Mouse (Mus musculus): ENCODE data around the gene Hbb-bs.
"Not testable (repeated sequence)": the region's sequence is repeated elsewhere in the genome, so short reads cannot be mapped to it uniquely, and the experiment has no call there.

Gene Hbb-bs

GRCm38 (mm10) chr7:103827808-103828207 lies at the start of gene Hbb-bs:
TSS of gene Hbb-bs (minus strand) at chr7:103828096.
- DNase-seq (ENCODE audit: low spot score): peak; percentile 94

DNA sequence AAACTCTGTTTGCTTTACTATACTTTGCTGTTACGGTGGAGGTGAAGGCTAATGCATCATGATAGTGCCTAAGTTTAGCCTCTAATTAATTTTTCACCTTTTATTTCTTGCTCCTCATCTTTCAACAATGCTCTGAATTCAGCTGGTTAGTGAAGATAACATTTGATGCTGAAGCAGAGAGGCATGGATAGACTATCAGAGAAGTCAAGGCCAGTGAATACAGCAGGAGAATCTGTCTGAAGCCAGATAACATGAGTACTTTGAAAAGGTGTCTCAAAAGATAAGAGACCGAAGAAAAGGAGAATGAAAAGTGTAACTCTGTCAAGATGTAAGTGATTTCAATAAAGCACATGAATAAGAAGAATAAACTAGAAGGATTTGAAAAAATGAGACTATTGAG lies 49.2 kb upstream of the Hbb-bs start:
- DNase-seq (ENCODE audit: low spot score): peak; percentile 85

DNA sequence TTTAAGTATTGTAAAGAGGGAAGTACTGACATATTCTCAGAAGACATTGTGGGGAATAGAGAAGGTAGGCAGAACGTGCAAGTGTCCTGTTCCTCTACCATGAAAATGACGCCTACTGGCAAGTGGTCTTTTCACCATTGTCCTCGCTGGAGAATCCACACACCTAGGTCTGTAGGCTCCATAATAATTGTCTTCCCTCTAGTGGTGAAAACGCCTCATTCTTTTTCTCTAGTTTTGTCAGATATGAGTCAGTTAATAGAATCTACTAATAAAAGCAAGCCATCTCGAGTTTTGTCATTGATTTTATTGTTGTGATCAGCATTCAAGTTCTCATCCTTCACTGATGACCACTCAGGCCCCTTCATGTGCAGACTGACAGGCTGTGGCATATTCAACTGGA lies 46.6 kb upstream of the Hbb-bs start:
- DNase-seq (ENCODE audit: low spot score): no peak

DNA sequence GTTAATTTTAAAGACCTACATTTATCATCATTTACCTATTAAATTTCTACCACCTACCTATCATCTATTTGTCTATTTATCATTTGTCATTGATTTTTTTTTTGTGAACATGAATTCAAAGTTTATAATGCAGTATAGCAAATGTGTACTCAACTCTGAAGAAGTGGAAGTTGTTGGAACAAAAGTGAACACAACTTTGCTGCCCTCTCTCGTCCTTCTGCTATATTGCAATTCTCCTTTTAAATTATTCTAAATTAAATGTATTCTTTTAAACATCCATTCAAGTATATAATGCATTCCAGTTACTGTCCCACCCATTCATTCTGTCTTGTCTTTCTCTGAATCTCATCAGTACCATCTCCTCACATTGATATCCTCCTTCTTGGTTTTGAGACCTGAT lies 45.2 kb upstream of the Hbb-bs start:
- peak; percentile 81 for DNase-seq (ENCODE audit: low spot score)

GRCm38 (mm10) chr7:103870667-103871066 lies 42.8 kb upstream of the Hbb-bs start:
- peak; percentile 92 for DNase-seq (ENCODE audit: low spot score)

- DNase-seq (ENCODE audit: low spot score): peak; percentile 89
These were observed 37.8 kb upstream of the Hbb-bs start for GRCm38 (mm10) chr7:103865716-103866115.

- no peak for DNase-seq (ENCODE audit: low spot score)
These were observed 33.6 kb upstream of the Hbb-bs start for GRCm38 (mm10) chr7:103861531-103861930.

DNA sequence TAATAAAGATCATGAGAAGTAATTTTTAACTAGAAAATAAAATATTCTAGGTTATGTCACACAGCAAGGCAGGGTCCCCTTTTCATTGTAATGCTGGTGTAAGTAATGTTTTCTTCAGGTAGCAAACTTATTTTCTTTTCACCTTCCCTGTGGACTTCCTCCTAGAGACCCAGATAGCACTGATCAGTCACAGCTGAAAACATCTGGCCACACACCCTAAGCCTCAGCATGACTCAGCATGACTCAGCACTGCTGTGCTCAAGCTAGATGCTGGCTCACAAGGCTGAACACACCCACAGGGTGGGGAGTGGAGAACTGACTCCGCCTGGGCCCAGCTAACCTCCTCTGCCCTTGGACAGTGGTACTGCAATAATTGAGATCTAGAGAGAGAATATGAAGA lies 33.0 kb upstream of the Hbb-bs start:
- DNase-seq (ENCODE audit: low spot score): peak; percentile 100

DNA sequence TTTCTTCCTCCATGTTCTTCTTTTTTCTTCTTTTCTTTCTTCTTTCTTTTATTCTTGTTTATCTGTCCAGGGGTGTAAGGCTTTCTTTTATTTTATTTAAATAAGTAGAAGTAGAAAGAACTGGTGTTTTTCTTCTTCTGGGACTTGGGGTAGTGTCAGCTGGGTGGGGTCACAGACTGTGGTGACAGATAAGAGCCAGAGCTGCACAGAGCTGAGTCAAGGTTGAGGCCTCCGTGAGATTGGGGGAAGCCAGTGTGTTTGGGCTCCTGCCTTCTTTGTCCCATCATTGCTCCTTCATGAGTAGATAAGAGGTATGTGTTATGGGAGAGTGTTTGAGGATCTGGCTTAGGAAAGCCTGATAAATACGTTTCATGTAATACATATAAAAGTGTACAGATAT lies 31.2 kb upstream of the Hbb-bs start:
- DNase-seq (ENCODE audit: low spot score): peak; percentile 93

DNA sequence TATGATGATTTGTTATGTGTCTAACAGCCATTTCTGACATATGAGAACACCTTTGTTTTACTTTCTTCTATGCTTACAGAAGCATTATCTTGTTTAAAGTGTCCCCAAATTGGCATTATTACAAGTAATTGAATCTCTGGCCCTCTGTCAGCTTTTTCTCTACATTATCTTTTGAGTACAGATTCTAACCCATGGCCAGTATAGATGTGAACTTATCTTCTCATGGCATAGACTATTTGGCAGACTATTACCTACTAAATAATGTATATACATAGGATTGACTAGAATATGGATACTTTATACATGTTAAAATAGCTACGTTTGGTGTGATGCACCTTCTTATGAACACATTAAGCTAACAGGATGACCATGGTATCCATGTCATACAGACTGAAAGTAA lies 26.8 kb upstream of the Hbb-bs start:
- DNase-seq (ENCODE audit: low spot score): no peak

GRCm38 (mm10) chr7:103853090-103853489 lies 25.2 kb upstream of the Hbb-bs start, which contains the start of gene Hbb-y:
TSS of gene Hbb-y (minus strand) at chr7:103853216.
- DNase-seq (ENCODE audit: low spot score): no peak

DNA sequence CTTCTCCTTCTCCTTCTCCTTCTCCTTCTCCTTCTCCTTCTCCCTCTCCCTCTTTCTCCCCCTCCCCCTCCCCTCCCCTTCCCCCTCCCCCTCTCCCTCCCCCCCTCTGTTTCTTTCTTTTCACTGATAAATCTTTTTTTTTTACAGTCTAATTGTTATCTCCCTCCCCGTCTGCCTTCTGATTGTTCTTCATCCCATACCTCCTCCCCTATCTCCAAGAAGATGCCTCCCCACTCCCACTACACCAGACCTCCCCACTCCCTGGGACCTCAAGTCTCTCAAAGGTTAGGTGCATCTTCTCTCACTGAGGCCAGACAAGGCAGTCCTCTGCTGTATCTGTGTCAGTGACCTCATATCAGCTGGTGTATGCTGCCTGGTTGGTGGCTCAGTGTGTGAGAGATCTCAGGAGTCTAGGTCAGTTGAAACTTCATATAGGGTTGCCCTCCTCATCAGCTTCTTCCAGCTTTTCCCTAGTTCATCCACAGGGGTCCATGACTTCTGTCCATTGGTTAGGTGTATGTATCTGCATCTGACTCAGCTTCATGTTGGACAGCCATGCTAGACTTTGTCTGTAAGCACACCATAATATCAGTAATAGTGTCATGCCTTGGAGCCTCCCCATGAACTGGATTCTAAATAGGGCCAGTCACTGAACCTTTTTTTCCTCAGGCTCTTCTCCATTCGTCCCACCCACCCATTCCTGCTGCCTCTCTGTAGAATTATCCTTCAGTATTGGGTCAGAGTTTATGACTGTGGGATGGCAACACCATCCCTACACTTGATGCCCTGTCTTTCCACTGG lies 16.8 kb upstream of the Hbb-bs start:
- no peak for DNase-seq (ENCODE audit: low spot score)

DNA sequence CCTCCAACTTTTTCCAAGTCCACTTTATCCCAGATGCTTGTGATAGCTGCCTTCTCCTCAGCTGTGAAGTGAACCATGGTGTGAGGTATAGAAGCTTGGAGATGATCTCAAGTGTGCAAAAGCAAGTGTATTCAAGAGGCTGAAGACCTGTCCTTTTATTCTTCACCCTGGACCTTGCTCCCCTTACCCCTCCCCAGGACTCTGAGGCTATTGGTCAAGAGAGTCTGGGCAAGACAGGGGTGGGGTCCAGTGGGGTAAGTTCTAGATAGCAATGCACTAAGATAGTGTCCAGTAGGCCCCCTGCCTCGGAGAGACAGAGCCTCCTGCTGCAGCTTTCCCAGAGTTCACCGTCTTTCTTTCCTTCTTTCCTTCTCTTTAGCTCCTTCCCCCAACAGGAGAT lies 15.1 kb upstream of the Hbb-bs start, which contains the start of gene Hbb-bh1:
Gene Hbb-bh1, minus strand, starts transcription at position 131 of the 400 bp plus-strand sequence.
- DNase-seq (ENCODE audit: low spot score): no peak

DNA sequence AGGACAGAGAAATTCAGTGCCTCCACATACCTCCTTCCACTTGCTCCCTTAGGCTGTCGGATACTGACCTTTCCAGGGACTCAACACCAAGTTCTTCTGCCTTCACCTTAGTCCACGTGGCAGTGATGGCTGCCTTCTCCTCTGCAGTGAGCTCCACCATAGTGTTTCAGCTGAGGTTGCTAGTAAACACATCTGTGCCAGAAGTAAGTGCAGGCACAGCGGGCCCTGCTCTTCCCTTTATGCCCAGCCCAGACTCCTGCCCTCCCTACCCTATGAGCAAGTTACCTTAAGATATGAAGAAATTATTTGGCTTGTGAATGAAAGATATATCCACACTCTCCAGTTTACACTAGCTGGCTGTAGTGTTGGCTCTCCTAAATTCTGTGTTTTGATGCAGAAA lies 12.4 kb upstream of the Hbb-bs start, which contains the start of gene Hbb-bh2:
Gene Hbb-bh2, minus strand, starts transcription at position 253 of the 400 bp plus-strand sequence.
- DNase-seq (ENCODE audit: low spot score): no peak

- not testable (repeated sequence) for DNase-seq (ENCODE audit: low spot score)
These were observed 757 bp downstream of the Hbb-bs start for GRCm38 (mm10) chr7:103827139-103827538.

DNA sequence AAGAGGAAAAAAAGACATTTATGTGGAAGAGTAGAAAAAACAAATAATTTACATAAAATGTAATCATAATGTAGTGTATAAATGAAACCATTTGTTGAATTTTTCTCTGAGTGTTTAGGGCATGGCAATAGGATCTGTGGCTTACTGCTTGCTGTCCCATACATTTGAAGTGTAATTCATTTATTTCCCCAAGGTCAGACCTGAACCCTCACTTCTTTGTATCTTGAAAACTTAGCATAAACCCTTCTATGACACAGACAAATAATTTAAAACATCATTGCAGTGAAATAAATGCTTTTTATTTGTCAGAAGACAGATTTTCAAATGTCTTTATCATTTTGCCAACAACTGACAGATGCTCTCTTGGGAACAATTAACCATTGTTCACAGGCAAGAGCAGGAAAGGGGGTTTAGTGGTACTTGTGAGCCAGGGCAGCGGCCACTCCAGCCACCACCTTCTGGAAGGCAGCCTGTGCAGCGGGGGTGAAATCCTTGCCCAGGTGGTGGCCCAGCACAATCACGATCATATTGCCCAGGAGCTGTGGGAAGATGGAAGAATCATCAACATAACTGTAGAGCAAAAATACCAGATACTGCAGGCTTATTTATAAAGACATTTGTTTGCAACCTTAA lies 1.5 kb downstream of the Hbb-bs start:
- peak; percentile 87 for DNase-seq (ENCODE audit: low spot score)

GRCm38 (mm10) chr7:103825536-103826254 lies 2.2 kb downstream of the Hbb-bs start:
- DNase-seq (ENCODE audit: low spot score): peak; percentile 84

GRCm38 (mm10) chr7:103824597-103824996 lies 3.3 kb downstream of the Hbb-bs start:
- peak; percentile 60 for DNase-seq (ENCODE audit: low spot score)

DNA sequence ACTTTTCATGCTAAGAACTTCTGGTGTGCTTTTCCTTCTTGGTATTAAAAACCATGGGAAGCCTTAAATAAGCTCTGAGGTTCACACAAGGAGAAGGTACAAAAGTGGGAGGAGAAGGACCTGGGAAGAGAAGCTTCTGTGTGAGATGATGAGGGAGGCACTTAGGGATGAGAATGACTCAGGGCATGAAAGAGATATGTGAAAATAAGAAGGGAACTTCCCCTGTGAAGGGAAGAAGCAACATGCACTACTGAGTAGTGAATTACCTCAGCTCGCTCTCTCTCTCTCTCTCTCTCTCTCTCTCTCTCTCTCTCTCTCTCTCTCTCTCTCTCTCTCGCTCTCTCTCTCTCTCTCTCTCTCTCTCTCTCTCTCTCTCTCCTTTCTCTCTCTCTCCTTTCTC lies 12.8 kb downstream of the Hbb-bs start:
- DNase-seq (ENCODE audit: low spot score): peak; percentile 42

- DNase-seq (ENCODE audit: low spot score): peak; percentile 92
These were observed 14.1 kb downstream of the Hbb-bs start, which contains the start of gene Hbb-bt for GRCm38 (mm10) chr7:103813766-103814165. TSS of gene Hbb-bt (minus strand) at chr7:103813996.

DNA sequence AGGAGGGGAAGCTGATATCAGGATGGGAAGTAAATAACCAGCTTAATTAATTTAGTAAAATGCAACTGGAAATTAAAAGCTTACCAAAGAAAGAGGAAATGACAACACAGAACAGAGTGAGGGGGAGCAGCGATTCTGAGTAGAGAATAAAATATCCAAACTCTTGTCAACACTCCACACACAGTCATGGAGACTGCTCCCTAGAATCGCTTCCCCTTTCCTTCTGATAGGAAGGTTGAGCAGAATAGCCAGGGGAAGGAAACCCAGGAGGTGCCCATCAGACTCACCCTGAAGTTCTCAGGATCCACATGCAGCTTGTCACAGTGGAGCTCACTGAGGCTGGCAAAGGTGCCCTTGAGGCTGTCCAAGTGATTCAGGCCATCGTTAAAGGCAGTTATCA lies 14.7 kb downstream of the Hbb-bs start:
- not testable (repeated sequence) for DNase-seq (ENCODE audit: low spot score)

DNA sequence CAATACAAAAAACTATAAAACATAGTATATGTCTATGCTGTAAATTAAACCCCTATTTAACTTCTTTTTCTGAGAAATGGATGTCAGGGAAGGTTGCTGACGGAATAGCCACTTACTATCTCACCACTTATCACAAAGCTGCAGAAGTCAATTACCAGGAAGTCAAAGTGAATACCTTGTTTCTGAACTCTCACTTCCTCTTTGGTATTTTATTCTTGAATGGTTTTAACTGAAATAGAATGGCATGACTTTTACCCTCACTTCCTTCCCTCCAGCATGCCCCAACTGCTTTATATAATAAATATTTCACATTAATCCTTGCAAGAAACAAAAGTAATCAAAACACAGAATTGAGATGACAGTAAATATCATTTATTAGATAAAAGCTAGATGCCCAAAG lies 15.7 kb downstream of the Hbb-bs start:
- DNase-seq (ENCODE audit: low spot score): peak; percentile 85
